Mouse (Mus musculus) kidney, embryonic 15.5 days (tissue): ENCODE results near the gene Sytl5. TPM values are rescaled to one million over a fixed set of nuclear protein-coding genes. Genes with fewer than 3 reads are reported as not detected.

Experiments used
- ATAC-seq: fragments of 200-750 bp; cut with Nextera tagmentation; replicated peaks from 2 replicates; pipeline ENCODE4 v1.8.0; 2017; ENCODE audit warnings: moderate TSS enrichment; ENCODE audit not compliant: low FRiP score
- H3K27ac ChIP-seq: fragments of 300-500 bp; sonication (generic); 2 replicates; pipeline ENCODE4 v1.5.1; 2015; ENCODE audit warnings: mild to moderate bottlenecking, inconsistent platforms
- H3K27me3 ChIP-seq: fragments of 300-500 bp; sonication (generic); 2 replicates; pipeline ENCODE4 v1.6.1; 2015; ENCODE audit warnings: inconsistent platforms
- H3K36me3 ChIP-seq: fragments of 300-500 bp; sonication (generic); 2 replicates; pipeline ENCODE4 v1.6.1; 2015; ENCODE audit warnings: inconsistent platforms
- H3K4me1 ChIP-seq: fragments of 300-500 bp; sonication (generic); 2 replicates; pipeline ENCODE4 v1.6.1; 2015; ENCODE audit warnings: inconsistent platforms
- H3K4me2 ChIP-seq: fragments of 300-500 bp; sonication (generic); 2 replicates; pipeline ENCODE4 v1.6.1; 2015; ENCODE audit warnings: moderate library complexity, mild to moderate bottlenecking, inconsistent platforms
- H3K4me3 ChIP-seq: fragments of 300-500 bp; sonication (generic); replicated peaks from 2 replicates; pipeline ENCODE4 v1.5.1; 2015; ENCODE audit warnings: mild to moderate bottlenecking, inconsistent platforms
- H3K9ac ChIP-seq: fragments of 300-500 bp; sonication (generic); 2 replicates; pipeline ENCODE4 v1.6.1; 2015; ENCODE audit warnings: mild to moderate bottlenecking, inconsistent platforms
- H3K9me3 ChIP-seq: fragments of 300-500 bp; sonication (generic); replicated peaks from 2 replicates; pipeline ENCODE4 v1.6.1; 2016; ENCODE audit warnings: inconsistent platforms
- WGBS: fragments of 180-500 bp; shearing (Covaris S2); methylation state at CpG from one replicate; pipeline ENCODE4 v1.1.7; 2015; ENCODE audit warnings: mixed read lengths; 5-methylcytosine and 5-hydroxymethylcytosine counted together
- polyA plus RNA-seq: library from polyadenylated mRNA; unstranded; fragments of >200 nt; fragmentation: Nextera tagmentation; extraction: Ambion mirVana; gene quantifications from 2 replicates; pipeline ENCODE4 v1.2.1, GENCODE M21; 2015

Gene Sytl5
- polyA plus RNA-seq, result 1.0 and 1.4 TPM in 2 replicates

- Histone ChIP-seq H3K4me2 (no peak within 1 kb of the TSS), H3K4me3 (no peak within 1 kb of the TSS), H3K27ac (no peak within 1 kb of the TSS), H3K9me3 (no peaks in the 10 kb centered on the region), H3K36me3 (no peaks in the 10 kb centered on the region), H3K9ac (no peak within 1 kb of the TSS), H3K4me1 (no peaks in the 10 kb centered on the region), H3K27me3 (no peaks in the 10 kb centered on the region)
- ATAC-seq, result no peak
- 57% methylated on average over 2 of the region's 2 CpGs for WGBS
These were observed at the start of gene Sytl5 for GRCm38 (mm10) chrX:9885322-9885721. Sytl5 (plus strand) TSS chrX:9885622.

GRCm38 (mm10) chrX:9846628-9847027 is 38.8 kb upstream of the Sytl5 start, which contains the start of gene Hypm:
Hypm (plus strand) TSS chrX:9846928.
- Histone ChIP-seq H3K4me3 (no peak within 1 kb of the TSS), H3K36me3 (no peaks in the 10 kb centered on the region), H3K9me3 (no peaks in the 10 kb centered on the region), H3K4me2 (no peak within 1 kb of the TSS), H3K4me1 (no peaks in the 10 kb centered on the region), H3K27ac (no peak within 1 kb of the TSS), H3K9ac (no peak within 1 kb of the TSS), H3K27me3 (no peaks in the 10 kb centered on the region)
- 75% methylated on average over 3 of the region's 3 CpGs for WGBS
- ATAC-seq, result no peak

GRCm38 (mm10) chrX:9849403-9849802 is 36.0 kb upstream of the Sytl5 start, which contains the start of gene H2al3:
H2al3 (plus strand) TSS chrX:9849703.
- Histone ChIP-seq H3K9ac (no peak within 1 kb of the TSS), H3K4me3 (no peak within 1 kb of the TSS), H3K4me2 (no peak within 1 kb of the TSS), H3K27ac (no peak within 1 kb of the TSS), H3K27me3 (no peaks in the 10 kb centered on the region), H3K4me1 (no peaks in the 10 kb centered on the region), H3K36me3 (no peaks in the 10 kb centered on the region), H3K9me3 (no peaks in the 10 kb centered on the region)
- ATAC-seq, result no peak
- 57% methylated on average over 1 of the region's 1 CpGs for WGBS

GRCm38 (mm10) chrX:9861859-9862258 is 23.6 kb upstream of the Sytl5 start:
- Histone ChIP-seq H3K9ac (no peak overlapping the region), H3K27ac (no peak overlapping the region), H3K36me3 (no peaks in the 10 kb centered on the region), H3K4me3 (no peak overlapping the region), H3K27me3 (no peaks in the 10 kb centered on the region), H3K4me2 (no peak overlapping the region), H3K4me1 (no peaks in the 10 kb centered on the region), H3K9me3 (no peaks in the 10 kb centered on the region)
- WGBS, result 55% methylated on average over 2 of the region's 2 CpGs
- no peak for ATAC-seq

GRCm38 (mm10) chrX:9875519-9875918 is 9.9 kb upstream of the Sytl5 start:
- no peaks in the 10 kb centered on the region for H3K4me1 ChIP-seq
- H3K9me3 ChIP-seq, result no peaks in the 10 kb centered on the region
- no peak overlapping the region for H3K4me3 ChIP-seq
- H3K36me3 ChIP-seq, result no peaks in the 10 kb centered on the region
- 78% methylated on average over 2 of the region's 2 CpGs for WGBS
- no peak for ATAC-seq
- H3K9ac ChIP-seq, result no peak overlapping the region
- H3K27ac ChIP-seq, result no peak overlapping the region
- no peaks in the 10 kb centered on the region for H3K27me3 ChIP-seq
- H3K4me2 ChIP-seq, result no peak overlapping the region

GRCm38 (mm10) chrX:9909572-9909971 is 24.1 kb downstream of the Sytl5 start:
- Histone ChIP-seq H3K36me3 (no peaks in the 10 kb centered on the region), H3K27me3 (no peaks in the 10 kb centered on the region), H3K4me2 (no peak overlapping the region), H3K4me1 (no peaks in the 10 kb centered on the region), H3K4me3 (no peak overlapping the region), H3K27ac (no peak overlapping the region), H3K9me3 (no peaks in the 10 kb centered on the region), H3K9ac (no peak overlapping the region)
- 31% methylated on average over 2 of the region's 2 CpGs for WGBS
- no peak for ATAC-seq

- Histone ChIP-seq H3K4me1 (no peaks in the 10 kb centered on the region), H3K27me3 (no peaks in the 10 kb centered on the region), H3K36me3 (no peaks in the 10 kb centered on the region), H3K27ac (no peak overlapping the region), H3K9me3 (no peaks in the 10 kb centered on the region), H3K4me2 (no peak overlapping the region), H3K9ac (no peak overlapping the region), H3K4me3 (no peak overlapping the region)
- no peak for ATAC-seq
These were observed 48.4 kb downstream of the Sytl5 start for GRCm38 (mm10) chrX:9933839-9934238.

GRCm38 (mm10) chrX:9984094-9984669 is 98.8 kb downstream of the Sytl5 start:
- no peak overlapping the region for H3K9ac ChIP-seq
- ATAC-seq, result no peak
- H3K9me3 ChIP-seq, result no peaks in the 10 kb centered on the region
- H3K27me3 ChIP-seq, result no peaks in the 10 kb centered on the region
- H3K27ac ChIP-seq, result no peak overlapping the region
- no peak overlapping the region for H3K4me2 ChIP-seq
- H3K4me1 ChIP-seq, result no peaks in the 10 kb centered on the region
- no peak overlapping the region for H3K4me3 ChIP-seq
- no peaks in the 10 kb centered on the region for H3K36me3 ChIP-seq

GRCm38 (mm10) chrX:10000718-10001117 is 115.3 kb downstream of the Sytl5 start:
- no peak for ATAC-seq
- no peak overlapping the region for H3K4me2 ChIP-seq
- no peak overlapping the region for H3K9ac ChIP-seq
- no peaks in the 10 kb centered on the region for H3K4me1 ChIP-seq
- H3K9me3 ChIP-seq, result no peaks in the 10 kb centered on the region
- H3K27me3 ChIP-seq, result no peaks in the 10 kb centered on the region
- WGBS, result 70% methylated on average over 1 of the region's 1 CpGs
- no peaks in the 10 kb centered on the region for H3K36me3 ChIP-seq
- no peak overlapping the region for H3K4me3 ChIP-seq
- no peak overlapping the region for H3K27ac ChIP-seq

- H3K4me1 ChIP-seq, result no peaks in the 10 kb centered on the region
- no peaks in the 10 kb centered on the region for H3K9me3 ChIP-seq
- H3K4me2 ChIP-seq, result no peak overlapping the region
- H3K36me3 ChIP-seq, result no peaks in the 10 kb centered on the region
- ATAC-seq, result no peak
- H3K9ac ChIP-seq, result no peak overlapping the region
- H3K27ac ChIP-seq, result no peak overlapping the region
- WGBS, result 59% methylated on average over 1 of the region's 1 CpGs
- no peaks in the 10 kb centered on the region for H3K27me3 ChIP-seq
- no peak overlapping the region for H3K4me3 ChIP-seq
These were observed 120.5 kb downstream of the Sytl5 start for GRCm38 (mm10) chrX:10005946-10006345.

GRCm38 (mm10) chrX:10007675-10008270 is 122.4 kb downstream of the Sytl5 start:
- Histone ChIP-seq H3K27me3 (no peaks in the 10 kb centered on the region), H3K9me3 (no peaks in the 10 kb centered on the region), H3K4me1 (no peaks in the 10 kb centered on the region), H3K27ac (no peak overlapping the region), H3K9ac (no peak overlapping the region), H3K4me3 (no peak overlapping the region), H3K36me3 (no peaks in the 10 kb centered on the region), H3K4me2 (no peak overlapping the region)
- ATAC-seq, result no peak
- WGBS, result 93% methylated on average over 1 of the region's 1 CpGs

- Histone ChIP-seq H3K27ac (no peak overlapping the region), H3K27me3 (no peaks in the 10 kb centered on the region)
- ATAC-seq, result no peak
These were observed 124.8 kb downstream of the Sytl5 start for GRCm38 (mm10) chrX:10010202-10010601.

GRCm38 (mm10) chrX:10034666-10035065 is 149.2 kb downstream of the Sytl5 start:
- no peak for ATAC-seq
- H3K9ac ChIP-seq, result no peak overlapping the region
- no peaks in the 10 kb centered on the region for H3K4me1 ChIP-seq
- no peaks in the 10 kb centered on the region for H3K27me3 ChIP-seq
- no peaks in the 10 kb centered on the region for H3K36me3 ChIP-seq
- no peak overlapping the region for H3K4me3 ChIP-seq
- no peaks in the 10 kb centered on the region for H3K9me3 ChIP-seq
- H3K4me2 ChIP-seq, result no peak overlapping the region
- H3K27ac ChIP-seq, result no peak overlapping the region

More at GRCm38 (mm10) chrX:10010202-10010601, 124.8 kb downstream of the Sytl5 start:
- H3K9ac ChIP-seq, result no peak overlapping the region
- no peak overlapping the region for H3K4me2 ChIP-seq
- no peaks in the 10 kb centered on the region for H3K4me1 ChIP-seq
- H3K36me3 ChIP-seq, result no peaks in the 10 kb centered on the region
- no peak overlapping the region for H3K4me3 ChIP-seq
- H3K9me3 ChIP-seq, result no peaks in the 10 kb centered on the region
